Mouse (Mus musculus): ENCODE results near the gene H2-Eb1.

Gene H2-Eb1

DNA sequence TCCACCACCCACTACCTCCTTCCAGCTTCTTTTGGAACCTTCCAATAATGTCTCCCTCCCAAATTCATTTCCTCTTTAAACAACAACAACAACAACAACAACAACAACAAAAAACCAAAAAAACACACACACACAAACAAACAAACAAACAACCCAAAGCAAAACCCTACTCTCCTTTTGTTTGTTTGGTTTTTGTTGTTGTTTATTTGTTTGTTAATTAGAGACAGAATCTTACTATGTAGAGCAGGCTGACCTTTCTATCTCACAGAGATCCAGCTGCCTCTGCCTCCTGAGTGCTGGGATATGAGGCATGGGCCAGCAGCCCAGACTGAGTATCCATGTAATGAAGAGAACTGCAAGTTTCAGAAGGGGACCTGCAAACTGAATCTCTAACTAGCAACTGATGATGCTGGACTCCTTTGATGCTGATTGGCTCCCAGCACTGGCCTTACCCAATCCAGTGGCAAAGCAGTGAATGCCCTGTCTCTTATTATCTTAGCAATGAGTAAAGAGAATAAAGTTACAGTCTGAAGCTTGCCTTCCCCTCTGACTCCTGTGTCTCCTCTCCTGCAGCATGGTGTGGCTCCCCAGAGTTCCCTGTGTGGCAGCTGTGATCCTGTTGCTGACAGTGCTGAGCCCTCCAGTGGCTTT lies at the start of gene H2-Eb1:
TSS of gene H2-Eb1 (plus strand) at position 488 of the 651 bp plus-strand sequence.
- peak; percentile 78 to 86 for DNase-seq (ENCODE audit: low spot score in 2 of 2)

GRCm38 (mm10) chr17:34256501-34256900 lies 49.2 kb upstream of the H2-Eb1 start:
- no peak for DNase-seq (ENCODE audit: low spot score in 2 of 2)

- DNase-seq (ENCODE audit: low spot score in 2 of 2): peak; percentile 56 to 80
These were observed 47.9 kb upstream of the H2-Eb1 start, which contains the start of gene H2-Ab1 for GRCm38 (mm10) chr17:34257594-34258375. H2-Ab1 (plus strand) TSS chr17:34257689.

GRCm38 (mm10) chr17:34260551-34260950 lies 45.1 kb upstream of the H2-Eb1 start:
- DNase-seq (ENCODE audit: low spot score in 2 of 2): no peak

DNA sequence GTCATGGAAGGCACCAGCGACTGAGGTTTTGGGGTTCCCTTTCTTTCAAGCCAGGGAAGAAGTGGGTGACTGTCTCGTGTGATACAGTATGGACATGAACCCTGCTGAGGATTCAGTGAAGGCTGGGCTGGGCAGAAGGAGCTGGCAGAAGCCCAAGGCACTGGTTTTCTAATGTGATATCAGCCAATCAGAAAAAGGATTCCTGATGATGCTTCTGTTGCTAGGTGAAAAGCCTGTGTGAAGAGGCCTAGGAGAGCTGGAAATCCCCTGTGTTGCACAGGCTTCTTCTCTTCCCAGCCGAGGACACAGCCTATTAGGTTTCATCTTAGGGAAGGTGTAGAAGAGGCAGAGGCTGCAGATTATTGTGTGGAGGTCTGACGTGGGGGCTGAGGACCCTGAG lies 44.2 kb upstream of the H2-Eb1 start:
- peak in 1 of 2 experiments; percentile 65 for DNase-seq (ENCODE audit: low spot score in 2 of 2)

DNA sequence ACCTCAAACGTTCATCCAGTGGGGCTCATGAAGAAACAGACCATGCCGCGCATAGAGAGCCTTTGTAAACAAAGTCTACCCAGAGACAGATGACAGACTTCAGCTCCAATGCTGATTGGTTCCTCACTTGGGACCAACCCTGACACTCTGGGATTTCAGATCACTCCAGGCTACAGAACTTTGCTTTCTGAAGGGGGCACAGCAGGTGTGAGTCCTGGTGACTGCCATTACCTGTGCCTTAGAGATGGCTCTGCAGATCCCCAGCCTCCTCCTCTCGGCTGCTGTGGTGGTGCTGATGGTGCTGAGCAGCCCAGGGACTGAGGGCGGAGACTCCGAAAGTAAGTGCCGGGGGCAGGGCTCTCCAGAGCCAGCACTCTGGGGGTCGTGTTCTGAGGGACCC lies 42.6 kb upstream of the H2-Eb1 start:
- peak in 1 of 2 experiments; percentile 64 for DNase-seq (ENCODE audit: low spot score in 2 of 2)

- no peak for DNase-seq (ENCODE audit: low spot score in 2 of 2)
These were observed 41.8 kb upstream of the H2-Eb1 start for GRCm38 (mm10) chr17:34263811-34264371.

GRCm38 (mm10) chr17:34264452-34265351 lies 41.0 kb upstream of the H2-Eb1 start:
- no peak for DNase-seq (ENCODE audit: low spot score in 2 of 2)

GRCm38 (mm10) chr17:34268262-34268661 lies 37.4 kb upstream of the H2-Eb1 start:
- no peak for DNase-seq (ENCODE audit: low spot score in 2 of 2)

DNA sequence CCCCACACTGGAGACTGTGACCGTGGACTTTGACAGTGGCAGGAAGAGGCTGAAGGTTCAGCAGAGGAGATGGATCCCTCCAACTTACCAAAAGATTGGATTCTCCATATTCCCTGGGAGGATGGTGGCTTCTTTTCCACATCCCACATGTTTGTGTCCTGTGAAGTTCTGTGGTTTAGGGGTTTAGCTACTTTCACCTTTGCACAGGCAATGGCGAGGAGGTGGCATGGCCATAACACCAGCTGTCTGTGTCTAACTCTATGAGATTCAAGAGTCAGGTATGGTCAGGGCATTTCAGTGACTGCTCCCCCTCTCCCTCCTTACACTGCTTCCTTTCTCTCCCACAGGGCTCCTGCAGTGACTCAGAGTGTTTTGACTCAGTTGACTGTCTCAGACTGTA lies 36.9 kb upstream of the H2-Eb1 start:
- DNase-seq (ENCODE audit: low spot score in 2 of 2): no peak

- no peak for DNase-seq (ENCODE audit: low spot score in 2 of 2)
These were observed 35.9 kb upstream of the H2-Eb1 start for GRCm38 (mm10) chr17:34269817-34270216.

GRCm38 (mm10) chr17:34270230-34270629 lies 35.4 kb upstream of the H2-Eb1 start:
- no peak for DNase-seq (ENCODE audit: low spot score in 2 of 2)

- no peak for DNase-seq (ENCODE audit: low spot score in 2 of 2)
These were observed 34.7 kb upstream of the H2-Eb1 start for GRCm38 (mm10) chr17:34270940-34271339.

GRCm38 (mm10) chr17:34272102-34272501 lies 33.6 kb upstream of the H2-Eb1 start:
- DNase-seq (ENCODE audit: low spot score in 2 of 2): no peak

DNA sequence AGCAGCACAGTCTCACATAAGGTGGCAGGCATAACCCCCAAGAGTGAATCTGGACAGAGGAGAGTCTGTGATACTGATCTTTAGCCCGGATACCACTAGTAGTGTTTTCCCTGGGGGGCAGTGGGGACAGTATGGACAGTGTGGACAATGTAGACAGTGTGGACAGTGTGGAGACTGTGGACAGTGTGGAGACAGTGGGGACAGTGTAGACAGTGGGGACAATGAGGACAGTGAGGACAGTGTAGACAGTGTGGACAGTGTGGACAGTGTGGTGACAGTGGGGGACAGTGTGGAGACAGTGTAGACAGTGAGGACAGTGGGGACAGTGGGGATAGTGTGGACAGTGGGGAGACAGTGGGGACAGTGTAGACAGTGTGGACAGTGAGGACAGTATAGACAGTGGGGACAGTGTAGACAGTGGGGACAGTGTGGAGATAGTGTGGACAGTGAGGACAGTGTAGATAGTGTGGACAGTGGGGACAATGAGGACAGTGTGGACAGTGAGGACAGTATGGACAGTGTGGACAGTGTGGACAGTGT lies 25.1 kb upstream of the H2-Eb1 start:
- no peak for DNase-seq (ENCODE audit: low spot score in 2 of 2)

- DNase-seq (ENCODE audit: low spot score in 2 of 2): no peak
These were observed 23.8 kb upstream of the H2-Eb1 start for GRCm38 (mm10) chr17:34281836-34282235.

GRCm38 (mm10) chr17:34285371-34285770 lies 20.3 kb upstream of the H2-Eb1 start:
- no peak for DNase-seq (ENCODE audit: low spot score in 2 of 2)

- no peak for DNase-seq (ENCODE audit: low spot score in 2 of 2)
These were observed 19.8 kb upstream of the H2-Eb1 start for GRCm38 (mm10) chr17:34285848-34286247.

- DNase-seq (ENCODE audit: low spot score in 2 of 2): no peak
These were observed 19.2 kb upstream of the H2-Eb1 start for GRCm38 (mm10) chr17:34286501-34286900.

DNA sequence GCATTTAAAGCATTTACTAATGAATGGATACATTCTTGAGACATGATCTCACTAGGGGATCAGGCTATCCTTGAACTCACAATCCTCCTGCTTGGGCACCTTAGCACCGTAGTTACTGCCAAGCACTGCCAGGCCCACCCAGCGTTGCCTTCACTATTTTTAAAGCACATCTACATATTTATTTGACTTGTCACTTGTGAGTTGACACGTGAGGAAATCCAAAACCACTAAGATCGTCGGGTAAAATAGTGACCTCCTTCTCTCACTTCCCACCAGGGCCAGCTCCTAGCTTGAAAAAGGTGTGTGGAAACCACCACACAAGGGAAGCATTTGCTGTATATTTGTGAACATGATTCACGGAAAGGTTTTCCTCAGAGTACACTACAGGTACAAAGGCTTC lies 18.7 kb upstream of the H2-Eb1 start:
- DNase-seq (ENCODE audit: low spot score in 2 of 2): no peak

- peak; percentile 32 to 74 for DNase-seq (ENCODE audit: low spot score in 2 of 2)
These were observed 18.0 kb upstream of the H2-Eb1 start, which contains the start of gene H2-Aa for GRCm38 (mm10) chr17:34287648-34288047. H2-Aa (minus strand) TSS chr17:34287823.

Measured in frontal cortex, postnatal 10 days (tissue).